Mouse (Mus musculus) heart, embryonic 12.5 days (tissue): ENCODE data around the gene Lrpprc. TPM values are rescaled to one million over a fixed set of nuclear protein-coding genes. Genes with fewer than 3 reads are reported as not detected.

Experiments used
- ATAC-seq: fragments of 200-750 bp; cut with Nextera tagmentation; 2 replicates; pipeline ENCODE4 v1.8.0; 2017; ENCODE audit warnings: moderate TSS enrichment, moderate library complexity; ENCODE audit not compliant: insufficient number of reproducible peaks, low FRiP score
- H3K27ac ChIP-seq: fragments of 300-500 bp; sonication (generic); 2 replicates; pipeline ENCODE4 v1.5.1; 2016; ENCODE audit warnings: mild to moderate bottlenecking, moderate library complexity; ENCODE audit not compliant: poor library complexity, severe bottlenecking
- H3K27me3 ChIP-seq: fragments of 300-500 bp; sonication (generic); replicated peaks from 2 replicates; pipeline ENCODE4 v1.6.1; 2016; ENCODE audit warnings: mild to moderate bottlenecking, moderate library complexity
- H3K36me3 ChIP-seq: fragments of 300-500 bp; sonication (generic); 2 replicates; pipeline ENCODE4 v1.6.1; 2016; ENCODE audit warnings: mild to moderate bottlenecking, moderate library complexity
- H3K4me1 ChIP-seq: fragments of 300-500 bp; sonication (generic); replicated peaks from 2 replicates; pipeline ENCODE4 v1.6.1; 2016; ENCODE audit warnings: mild to moderate bottlenecking
- H3K4me2 ChIP-seq: fragments of 300-500 bp; sonication (generic); 2 replicates; pipeline ENCODE4 v1.6.1; 2016; ENCODE audit warnings: mild to moderate bottlenecking, moderate library complexity
- H3K4me3 ChIP-seq: fragments of 300-500 bp; sonication (generic); 2 replicates; pipeline ENCODE4 v1.5.1; 2016; ENCODE audit warnings: mild to moderate bottlenecking
- H3K9ac ChIP-seq: fragments of 300-500 bp; sonication (generic); 2 replicates; pipeline ENCODE4 v1.6.1; 2016; ENCODE audit warnings: mild to moderate bottlenecking, moderate library complexity
- H3K9me3 ChIP-seq: fragments of 300-500 bp; sonication (generic); replicated peaks from 2 replicates; pipeline ENCODE4 v1.6.1; 2016; ENCODE audit warnings: mild to moderate bottlenecking, moderate library complexity
- WGBS: fragments of 180-500 bp; shearing (Covaris S2); methylation state at CpG from one replicate; pipeline ENCODE4 v1.1.7; 2016; 5-methylcytosine and 5-hydroxymethylcytosine counted together
- polyA plus RNA-seq: library from polyadenylated mRNA; unstranded; fragments of >200 nt; fragmentation: Nextera tagmentation; extraction: Ambion mirVana; gene quantifications from 2 replicates; pipeline ENCODE4 v1.2.1, GENCODE M21; 2016

Lrpprc gene
- polyA plus RNA-seq, 1 experiment from 2014 or later: 73.9 TPM

GRCm38 (mm10) chr17:84688834-84689233 lies 101.8 kb downstream of the Lrpprc start:
- ATAC-seq: no peak

GRCm38 (mm10) chr17:84687994-84688393 lies 102.6 kb downstream of the Lrpprc start:
- Histone ChIP-seq H3K36me3 (no peaks in the 10 kb centered on the region), H3K4me1 (peaks cover 25% of the 10 kb centered on the region), H3K4me3 (no peak overlapping the region), H3K27ac (no peak overlapping the region), H3K27me3 (peaks cover 20% of the 10 kb centered on the region), H3K9ac (no peak overlapping the region), H3K9me3 (no peaks in the 10 kb centered on the region), H3K4me2 (no peak overlapping the region)
- WGBS: 78% methylated on average over 5 of the region's 5 CpGs
- ATAC-seq: no peak

More at GRCm38 (mm10) chr17:84688834-84689233, 101.8 kb downstream of the Lrpprc start:
- Histone ChIP-seq H3K27me3 (peaks cover 26% of the 10 kb centered on the region), H3K4me2 (no peak overlapping the region), H3K36me3 (no peaks in the 10 kb centered on the region), H3K4me1 (peaks cover 23% of the 10 kb centered on the region), H3K9me3 (no peaks in the 10 kb centered on the region), H3K27ac (no peak overlapping the region), H3K4me3 (no peak overlapping the region), H3K9ac (no peak overlapping the region)
- WGBS: 81% methylated on average over 11 of the region's 11 CpGs

- WGBS: 64% methylated on average over 4 of the region's 4 CpGs
These were observed 105.3 kb downstream of the Lrpprc start for GRCm38 (mm10) chr17:84685286-84685685.

DNA sequence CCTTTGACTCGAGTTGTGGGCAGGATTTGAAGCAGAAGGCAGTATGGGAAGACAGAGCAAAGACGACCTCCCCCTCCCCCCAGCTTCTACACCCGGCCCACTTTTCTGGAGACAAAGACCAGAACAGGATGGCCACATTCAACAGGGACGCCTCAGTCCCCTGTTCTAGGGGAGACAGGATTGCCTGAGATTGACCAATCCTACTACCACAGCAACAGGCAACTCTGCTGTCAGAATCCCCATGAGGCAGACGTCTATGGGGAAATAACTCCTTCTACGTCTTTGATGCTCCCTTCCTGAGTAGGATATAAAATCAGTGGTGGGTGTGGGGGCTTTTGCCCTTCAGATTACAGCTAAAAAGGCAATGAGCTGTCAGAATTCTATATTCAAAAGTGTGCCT lies 106.3 kb downstream of the Lrpprc start:
- H3K9ac ChIP-seq: no peak overlapping the region
- 40% methylated on average over 6 of the region's 6 CpGs for WGBS
- no peaks in the 10 kb centered on the region for H3K9me3 ChIP-seq
- H3K27me3 ChIP-seq: 0 out of 2 replicates have a peak, but pooled peaks cover 4% of the 10 kb centered on the region
- no peak for ATAC-seq
- no peaks in the 10 kb centered on the region for H3K36me3 ChIP-seq
- H3K4me3 ChIP-seq: no peak overlapping the region
- peaks cover 24% of the 10 kb centered on the region for H3K4me1 ChIP-seq
- no peak overlapping the region for H3K27ac ChIP-seq
- no peak overlapping the region for H3K4me2 ChIP-seq

More at GRCm38 (mm10) chr17:84685286-84685685, 105.3 kb downstream of the Lrpprc start:
- ATAC-seq: no peak
- Histone ChIP-seq H3K9me3 (no peaks in the 10 kb centered on the region), H3K36me3 (no peaks in the 10 kb centered on the region), H3K27me3 (0 out of 2 replicates have a peak, but pooled peaks cover 4% of the 10 kb centered on the region), H3K4me3 (no peak overlapping the region), H3K4me2 (no peak overlapping the region), H3K9ac (no peak overlapping the region), H3K27ac (no peak overlapping the region), H3K4me1 (peaks cover 24% of the 10 kb centered on the region)

- Histone ChIP-seq H3K27ac (no peak within 1 kb of the TSS), H3K36me3 (no peaks in the 10 kb centered on the region), H3K9me3 (no peaks in the 10 kb centered on the region), H3K4me3 (no peak within 1 kb of the TSS), H3K4me2 (no peak within 1 kb of the TSS), H3K4me1 (peaks cover 24% of the 10 kb centered on the region), H3K9ac (no peak within 1 kb of the TSS), H3K27me3 (no peaks in the 10 kb centered on the region)
- no peak for ATAC-seq
- 61% methylated on average over 18 of the region's 18 CpGs for WGBS
These were observed 107.6 kb downstream of the Lrpprc start, which contains the start of gene Abcg5 for GRCm38 (mm10) chr17:84682734-84683717. TSS of gene Abcg5 (minus strand) at chr17:84683011.

- WGBS: 72% methylated on average over 3 of the region's 3 CpGs
- Histone ChIP-seq H3K4me2 (no peak overlapping the region), H3K27ac (no peak overlapping the region), H3K36me3 (no peaks in the 10 kb centered on the region), H3K27me3 (no peaks in the 10 kb centered on the region), H3K9ac (no peak overlapping the region), H3K9me3 (no peaks in the 10 kb centered on the region), H3K4me1 (peaks cover 24% of the 10 kb centered on the region), H3K4me3 (no peak overlapping the region)
- no peak for ATAC-seq
These were observed 108.9 kb downstream of the Lrpprc start for GRCm38 (mm10) chr17:84681670-84682069.

DNA sequence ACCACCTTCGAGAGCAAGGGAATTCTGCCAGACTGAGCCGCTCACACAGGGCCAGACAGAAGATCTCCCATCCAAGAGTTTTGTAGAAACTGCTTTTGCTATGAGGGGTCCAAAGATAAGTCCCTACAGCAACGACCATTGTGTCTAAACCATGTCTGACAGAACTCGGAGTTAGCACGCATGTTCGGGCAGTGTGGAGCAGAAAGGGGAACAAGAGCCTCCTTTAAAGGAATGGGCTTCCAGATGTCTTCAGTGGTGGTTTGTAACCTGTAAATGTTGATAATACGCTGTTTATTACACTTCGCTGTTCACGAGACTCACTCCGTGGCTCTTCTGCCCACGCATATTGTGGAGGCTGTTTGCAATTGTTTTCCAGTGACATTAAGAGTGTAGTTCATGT lies 113.0 kb downstream of the Lrpprc start:
- ATAC-seq: no peak
- peaks cover 5% of the 10 kb centered on the region; the same call in 1 of the 2 replicates for H3K4me1 ChIP-seq
- no peaks in the 10 kb centered on the region for H3K36me3 ChIP-seq
- H3K27me3 ChIP-seq: 0 out of 2 replicates have a peak, but pooled peaks cover 13% of the 10 kb centered on the region
- no peak overlapping the region for H3K9ac ChIP-seq
- H3K4me3 ChIP-seq: no peak overlapping the region
- 87% methylated on average over 11 of the region's 11 CpGs for WGBS
- H3K4me2 ChIP-seq: no peak overlapping the region
- no peaks in the 10 kb centered on the region for H3K9me3 ChIP-seq
- no peak overlapping the region for H3K27ac ChIP-seq

DNA sequence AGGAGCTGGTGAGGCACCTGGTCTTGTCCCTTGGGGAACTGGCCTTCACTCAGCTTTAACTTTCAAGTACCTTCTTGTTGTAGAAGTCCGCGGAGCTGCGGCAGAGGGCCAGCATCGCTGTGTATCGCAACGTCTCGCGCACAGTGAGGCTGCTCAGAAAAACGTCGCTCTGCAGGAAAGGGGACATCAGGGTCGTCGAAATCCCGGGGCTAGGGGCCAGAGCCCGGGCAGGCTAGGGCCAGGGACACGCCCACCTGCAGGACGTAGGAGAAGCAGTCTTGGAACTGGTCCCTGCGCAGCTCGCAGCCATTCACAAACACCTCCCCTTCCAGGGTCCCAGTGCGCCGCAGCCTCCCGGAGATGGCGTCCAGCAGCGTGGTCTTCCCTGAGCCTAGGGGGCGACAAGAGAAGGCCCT lies 114.6 kb downstream of the Lrpprc start, which contains the start of gene Abcg8:
Gene Abcg8, plus strand, starts transcription at position 352 of the 416 bp plus-strand sequence.
- H3K9me3 ChIP-seq: no peaks in the 10 kb centered on the region
- peak within 1 kb of the TSS; percentile 72 for H3K4me2 ChIP-seq
- peak within 1 kb of the TSS; percentile 46 for H3K4me3 ChIP-seq
- 0 out of 2 replicates have a peak, but pooled peaks have one; percentile 48 for ATAC-seq
- under 1% methylated on average over 24 of the region's 24 CpGs for WGBS
- no peak within 1 kb of the TSS for H3K27ac ChIP-seq
- H3K27me3 ChIP-seq: 0 out of 2 replicates have a peak, but pooled peaks cover 13% of the 10 kb centered on the region
- H3K36me3 ChIP-seq: no peaks in the 10 kb centered on the region
- peak within 1 kb of the TSS; percentile 49; the same call in 1 of the 2 replicates for H3K9ac ChIP-seq
- no peaks in the 10 kb centered on the region; the same call in 1 of the 2 replicates for H3K4me1 ChIP-seq

- Histone ChIP-seq H3K4me3 (no peak overlapping the region), H3K4me2 (no peak overlapping the region; the same call in 1 of the 2 replicates), H3K27me3 (0 out of 2 replicates have a peak, but pooled peaks cover 13% of the 10 kb centered on the region), H3K27ac (no peak overlapping the region), H3K4me1 (no peaks in the 10 kb centered on the region; the same call in 1 of the 2 replicates), H3K9me3 (no peaks in the 10 kb centered on the region), H3K36me3 (no peaks in the 10 kb centered on the region), H3K9ac (no peak overlapping the region)
- 46% methylated on average over 4 of the region's 4 CpGs for WGBS
- no peak for ATAC-seq
These were observed 115.4 kb downstream of the Lrpprc start for GRCm38 (mm10) chr17:84675204-84675603.

DNA sequence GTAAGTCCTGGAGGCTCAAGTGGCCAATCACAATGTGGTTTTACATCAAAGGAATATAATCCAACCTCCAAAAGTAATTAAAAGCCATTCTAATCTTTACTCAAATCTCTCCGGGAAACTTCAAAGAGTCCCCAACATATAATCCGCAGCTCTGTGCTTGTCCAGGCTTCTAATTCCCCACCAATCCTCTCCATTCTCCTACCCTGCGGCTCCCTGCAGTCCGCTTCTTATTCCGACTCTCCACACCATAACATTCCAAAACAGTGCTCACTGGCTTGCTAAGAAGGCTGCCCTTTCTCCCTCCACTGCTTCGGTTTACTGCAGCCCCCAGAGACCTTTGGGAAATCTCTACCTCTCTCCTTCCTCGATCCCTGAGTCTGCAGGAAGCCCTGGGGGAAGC lies 116.5 kb downstream of the Lrpprc start:
- no peak for ATAC-seq
- no peaks in the 10 kb centered on the region for H3K36me3 ChIP-seq
- no peak overlapping the region for H3K4me3 ChIP-seq
- no peak overlapping the region for H3K9ac ChIP-seq
- 52% methylated on average over 7 of the region's 7 CpGs for WGBS
- no peaks in the 10 kb centered on the region for H3K9me3 ChIP-seq
- no peaks in the 10 kb centered on the region; the same call in 1 of the 2 replicates for H3K4me1 ChIP-seq
- H3K27ac ChIP-seq: no peak overlapping the region
- peaks cover 21% of the 10 kb centered on the region for H3K27me3 ChIP-seq
- no peak overlapping the region for H3K4me2 ChIP-seq
